Mouse (Mus musculus) CH12.LX (cell line): Measurements from ENCODE around the gene Scgn.

Experiments
- BHLHE40 ChIP-seq: IDR thresholded peaks from 2 replicates; pipeline ENCODE4 v1.6.1; 2011; ENCODE audit warnings: mild to moderate bottlenecking, low read depth, low read length, improper control_type of control experiment
- CTCF ChIP-seq, 2 experiments: IDR thresholded peaks in 1 of 2; conservative IDR thresholded peaks in 1 of 2; 2 replicates each; pipeline ENCODE4 v1.5.1; 2011 to 2012; ENCODE audit warnings: low read depth in 2 of 2, low read length in 2 of 2, improper control_type of control experiment in 1 of 2, inconsistent platforms in 1 of 2, mild to moderate bottlenecking in 1 of 2, moderate library complexity in 1 of 2
- ELF1 ChIP-seq: IDR thresholded peaks from 2 replicates; pipeline ENCODE4 v1.6.1; 2014; ENCODE audit warnings: low read depth, mild to moderate bottlenecking, inconsistent platforms, low read length, improper control_type of control experiment
- EP300 ChIP-seq: IDR thresholded peaks from 2 replicates; pipeline ENCODE4 v1.6.1; 2011; ENCODE audit warnings: low read length, improper control_type of control experiment
- MAZ ChIP-seq: IDR thresholded peaks from 2 replicates; pipeline ENCODE4 v1.6.1; 2012; ENCODE audit warnings: low read depth, mild to moderate bottlenecking, inconsistent platforms, low read length, improper control_type of control experiment, moderate library complexity
- SIN3A ChIP-seq: IDR thresholded peaks from 2 replicates; pipeline ENCODE4 v1.6.1; 2012; ENCODE audit warnings: low read length, improper control_type of control experiment, inconsistent platforms
- UBTF ChIP-seq: IDR thresholded peaks from 2 replicates; pipeline ENCODE4 v1.6.1; 2012; ENCODE audit warnings: low read depth, mild to moderate bottlenecking, inconsistent platforms, low read length, improper control_type of control experiment, moderate library complexity
- ZC3H11A ChIP-seq: IDR thresholded peaks from 2 replicates; pipeline ENCODE4 v1.6.1; 2012; ENCODE audit warnings: low read depth, mild to moderate bottlenecking, inconsistent platforms, low read length, improper control_type of control experiment

DNA sequence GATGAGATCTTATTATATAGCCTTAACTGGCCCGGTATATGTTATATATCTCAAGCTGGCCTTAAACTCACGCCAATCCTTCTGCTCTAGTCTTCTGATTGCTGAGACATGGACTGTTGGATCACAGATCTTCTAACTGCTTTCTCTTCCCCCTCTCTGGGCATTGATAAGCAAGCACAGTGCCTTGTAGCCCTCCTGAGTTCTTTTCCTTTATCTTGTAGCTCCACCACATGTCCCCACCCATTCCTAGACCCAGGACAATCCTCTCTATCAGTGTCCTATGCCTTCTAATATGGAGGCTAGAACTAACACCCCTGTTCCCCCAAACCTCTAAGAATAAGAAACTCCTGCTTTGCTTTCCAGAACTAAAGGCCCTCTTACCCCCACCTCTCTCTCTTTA is 14.5 kb upstream of the Scgn start:
- TF ChIP-seq EP300 (no peak), CTCF (conservative IDR thresholded peaks at IDR 0.05 in 1 of 2, IDR thresholded peaks at IDR 0.05 in 1 of 2; ENCODE audit: low read depth in 2 of 2, low read length in 2 of 2) (no peak), ELF1 (no peak), BHLHE40 (no peak), MAZ (no peak), UBTF (no peak), SIN3A (no peak), ZC3H11A (no peak)
